Mouse (Mus musculus) adrenal gland, postnatal 14 days (tissue): Measurements from ENCODE around the gene Vgll1. TPM values are rescaled to one million over a fixed set of nuclear protein-coding genes. Genes with fewer than 3 reads are reported as not detected.

Source experiments
- DNase-seq: peaks from one replicate; pipeline ENCODE4 v3.0.0; 2021; ENCODE audit warnings: mixed read lengths
- long read RNA-seq, 2 experiments: library from polyadenylated mRNA; stranded (forward); transcript quantifications; one replicate each; pipeline ENCODE4 v2.0.0; 2021
- total RNA-seq: library from RNA; stranded (reverse); gene quantifications from 2 replicates; pipeline ENCODE4 v1.2.3, GENCODE M21; 2021

Gene Vgll1
- not detected in 2 replicates for total RNA-seq
- long read RNA-seq, experiment 1, result 0 reads
- long read RNA-seq, experiment 2, result 0 reads

- DNase-seq, result no peak
Observed at GRCm38 (mm10) chrX:57087806-57088205, at the start of gene Vgll1. TSS of gene Vgll1 (plus strand) at chrX:57088106.

DNA sequence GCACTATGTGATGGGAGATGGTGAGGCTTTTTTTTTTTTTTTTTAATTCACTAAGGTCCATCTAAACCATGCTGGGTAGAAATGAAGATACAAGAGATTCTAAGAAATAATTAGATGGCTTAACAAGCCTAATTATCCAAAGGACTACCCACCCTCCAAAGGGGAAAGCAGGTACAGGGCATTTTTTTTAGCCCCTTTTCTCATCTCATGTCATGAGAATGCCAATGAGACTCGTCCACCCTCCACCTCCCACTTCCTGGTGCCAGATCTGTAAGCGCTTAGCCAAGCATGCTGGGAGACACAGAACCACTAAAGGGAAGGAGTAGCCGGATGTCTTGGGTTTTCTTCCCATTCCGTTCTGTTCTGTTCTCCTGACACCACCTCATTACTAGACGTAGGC is 45.1 kb upstream of the Vgll1 start, which contains the start of gene Brs3:
TSS of gene Brs3 (plus strand) at position 301 of the 400 bp plus-strand sequence.
- no peak for DNase-seq

GRCm38 (mm10) chrX:57043869-57044268 is 44.0 kb upstream of the Vgll1 start:
- DNase-seq, result no peak

DNA sequence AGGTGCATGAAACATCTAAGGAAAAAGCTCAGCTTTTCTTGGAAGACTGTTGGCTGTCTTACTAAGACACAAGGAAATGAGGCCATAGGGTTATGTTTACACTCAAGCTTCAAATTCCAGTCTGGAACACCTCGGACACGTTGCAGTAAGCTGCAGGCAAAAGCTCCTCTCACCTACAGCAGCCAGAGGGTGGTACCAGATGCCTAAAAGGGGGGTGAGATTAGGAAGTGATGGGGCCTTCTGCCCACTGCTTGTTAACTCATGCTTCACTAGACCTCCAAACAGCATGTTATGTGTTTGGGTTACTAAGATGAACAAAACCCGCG is 35.1 kb upstream of the Vgll1 start:
- no peak for DNase-seq

DNA sequence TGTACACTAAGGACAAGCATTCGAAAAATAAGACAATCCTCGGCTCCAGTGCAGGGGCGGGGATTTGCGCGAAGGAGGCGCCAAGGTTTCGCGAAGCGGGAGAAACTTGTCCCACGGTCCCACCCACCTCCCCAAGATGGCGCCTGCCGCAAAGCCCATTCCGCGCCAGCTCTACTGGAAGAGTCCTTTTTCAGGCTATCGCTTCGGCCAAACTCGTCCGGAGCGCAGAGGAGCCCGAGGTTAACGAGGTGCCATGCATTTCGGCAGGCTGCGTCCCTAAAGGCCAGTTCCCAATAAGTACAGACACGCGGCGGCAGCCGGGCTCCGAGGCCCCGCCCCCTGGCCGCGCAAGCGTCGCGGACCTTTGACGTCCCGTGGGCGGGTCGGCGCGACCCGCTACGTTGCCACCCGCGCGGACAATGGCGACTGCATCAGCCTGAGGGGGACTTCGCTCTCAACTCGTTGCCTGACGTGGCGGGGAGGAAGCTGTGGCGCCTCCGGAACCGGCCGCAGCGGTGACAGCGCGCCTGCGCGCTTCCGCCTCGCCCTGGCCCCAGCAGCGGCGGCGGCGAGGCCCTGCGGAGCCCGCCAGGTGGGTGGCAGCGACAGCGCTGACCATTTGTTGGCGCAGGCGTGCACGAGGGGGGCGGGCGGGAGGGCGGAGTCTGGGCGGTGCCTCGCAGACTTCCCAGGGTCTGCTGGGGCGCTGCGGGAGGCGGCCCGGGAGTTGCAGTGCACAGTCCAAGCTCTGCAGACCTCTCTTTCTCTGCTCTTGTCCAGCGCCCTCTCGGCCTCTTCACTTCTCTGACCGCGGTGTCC is 34.5 kb upstream of the Vgll1 start, which contains the start of gene Htatsf1:
TSS of gene Htatsf1 (plus strand) at position 410 of the 819 bp plus-strand sequence.
- peak; percentile 88 for DNase-seq

DNA sequence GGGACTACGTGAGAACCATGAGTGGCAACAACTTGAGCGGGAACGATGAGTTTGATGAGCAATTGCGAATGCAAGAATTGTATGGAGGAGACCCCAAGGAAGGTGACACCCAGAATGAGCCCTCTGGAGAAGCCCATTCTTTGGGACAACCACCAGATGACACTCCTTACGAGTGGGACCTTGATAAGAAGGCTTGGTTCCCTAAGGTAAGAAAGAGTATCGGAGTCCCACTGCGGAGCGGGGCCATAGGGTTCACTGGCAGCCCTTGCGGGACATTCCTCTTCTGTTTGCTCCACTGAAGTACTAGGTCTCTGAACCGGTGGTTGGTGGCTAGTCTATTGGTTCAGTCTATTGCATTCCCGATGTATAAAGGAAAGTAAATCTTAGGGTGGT is 33.9 kb upstream of the Vgll1 start:
- no peak for DNase-seq

DNA sequence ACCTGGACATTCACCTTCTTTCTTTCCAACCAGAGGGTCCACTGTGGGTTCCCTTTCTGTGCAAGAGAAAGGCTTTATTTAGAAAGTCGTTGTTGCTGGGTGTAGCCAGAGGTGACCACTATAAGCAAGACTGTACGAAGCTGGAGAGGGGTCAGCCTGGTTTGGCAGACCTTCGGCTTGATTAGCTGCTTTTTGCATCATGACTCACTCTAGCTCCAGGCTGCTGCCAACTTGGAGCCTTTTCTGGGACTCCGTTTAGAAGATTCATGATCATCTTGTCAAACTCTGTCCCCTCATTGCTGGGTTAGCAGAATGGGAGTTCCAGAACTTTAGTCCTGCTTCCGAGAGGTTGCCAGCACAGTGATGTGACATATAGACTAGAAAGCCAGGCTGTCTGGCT is 6.4 kb upstream of the Vgll1 start:
- peak; percentile 13 for DNase-seq

- no peak for DNase-seq
Observed at GRCm38 (mm10) chrX:57103415-57103814, 15.5 kb downstream of the Vgll1 start.

- DNase-seq, result peak; percentile 22
Observed at GRCm38 (mm10) chrX:57106956-57107355, 19.1 kb downstream of the Vgll1 start.

GRCm38 (mm10) chrX:57118143-57118542 is 30.2 kb downstream of the Vgll1 start:
- no peak for DNase-seq

DNA sequence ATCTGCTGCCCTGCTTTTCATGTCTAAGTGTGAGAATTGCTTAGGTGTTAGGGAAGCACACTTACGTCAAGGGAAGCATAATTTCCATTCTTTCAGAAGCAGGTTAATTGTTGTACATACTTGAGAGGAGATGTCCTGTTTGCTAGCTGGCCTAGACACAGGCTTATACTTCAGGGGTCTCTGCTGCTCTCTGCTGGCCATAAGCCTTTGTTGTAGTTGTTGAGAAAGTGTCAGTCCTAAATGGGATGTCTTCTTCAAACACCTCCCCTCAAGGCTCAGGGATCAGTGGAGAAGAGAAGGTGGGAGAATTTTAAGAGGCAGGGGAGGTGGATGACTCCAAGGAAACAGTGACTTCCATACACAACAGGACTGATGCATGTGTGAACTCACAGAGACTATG is 32.9 kb downstream of the Vgll1 start:
- DNase-seq, result peak; percentile 9

DNA sequence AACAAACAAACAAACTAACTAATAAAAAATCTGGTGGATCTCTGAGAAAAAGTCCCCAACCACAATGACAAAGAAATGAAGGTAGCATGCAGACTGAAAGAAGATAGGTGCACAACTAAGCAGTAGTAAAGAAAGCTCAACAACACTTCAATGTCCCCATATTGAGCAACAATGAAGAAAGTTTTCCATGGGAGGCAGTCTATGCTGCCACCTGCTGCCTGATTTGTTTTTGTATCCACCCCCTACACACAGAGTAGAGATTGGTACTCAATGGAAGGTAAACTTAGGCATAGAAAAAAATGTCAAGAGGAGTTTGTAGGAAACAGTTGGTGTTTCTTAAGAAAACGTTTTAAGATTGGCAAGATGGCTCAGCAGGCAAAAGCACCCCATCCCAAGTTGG is 42.7 kb downstream of the Vgll1 start:
- DNase-seq, result peak; percentile 6

DNA sequence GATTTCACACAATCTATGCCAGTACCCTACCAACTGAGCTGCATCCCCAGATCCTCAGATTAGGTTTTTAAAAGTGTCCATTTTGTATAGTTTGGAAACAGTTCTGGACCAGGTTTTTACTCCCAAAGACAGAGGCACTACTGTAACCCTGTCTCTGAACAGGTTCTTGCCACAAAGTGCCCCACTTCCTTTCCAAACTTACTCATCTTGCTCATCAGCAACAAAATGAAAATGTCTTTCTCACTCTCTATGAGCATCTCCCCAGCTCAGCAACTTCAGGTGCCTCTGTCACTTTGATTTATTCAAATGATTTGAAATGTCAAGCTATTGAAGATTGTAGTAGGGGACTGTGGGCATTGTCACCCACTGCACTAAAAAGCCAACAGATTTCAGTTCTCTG is 49.7 kb downstream of the Vgll1 start:
- DNase-seq, result no peak

GRCm38 (mm10) chrX:57153520-57153919 is 65.6 kb downstream of the Vgll1 start:
- DNase-seq, result no peak

Other genes starting within 250 kb of the Vgll1 start
- not detected in 2 replicates for gene Adgrg4, start 217.9 kb upstream of the Vgll1 start, total RNA-seq
- gene Brs3, start 45.0 kb upstream of the Vgll1 start, total RNA-seq, result not detected in 2 replicates
- gene Htatsf1, start 34.5 kb upstream of the Vgll1 start, total RNA-seq, result 40.9 and 41.9 TPM in 2 replicates
- 1.4 TPM in 1 of 2 replicates, not detected in the other for gene Cd40lg, start 124.0 kb downstream of the Vgll1 start, total RNA-seq